Mouse (Mus musculus): ENCODE data around the gene Cep112. TPM values are rescaled to one million over a fixed set of nuclear protein-coding genes. Genes with fewer than 3 reads are reported as not detected.

Gene Cep112
- polyA plus RNA-seq, 1 experiment from 2014 or later, result 9.7 TPM

- Histone ChIP-seq H3K9ac (replicated peaks; ENCODE audit: low read depth, low read length) (no peak overlapping the region), H3K4me2 (ENCODE audit: low read depth, low read length) (peak overlapping the region; percentile 47; the same call in 1 of the 2 replicates), H3K4me3 (ENCODE audit: low read depth, low read length) (no peak overlapping the region; the same call in 1 of the 2 replicates), H3K27me3 (ENCODE audit: control insufficient read depth, insufficient read depth, low read length) (0 out of 2 replicates have a peak, but pooled peaks cover 3% of the 10 kb centered on the region), H3K4me1 (ENCODE audit: control insufficient read depth, insufficient read depth, low read length) (peaks cover 11% of the 10 kb centered on the region; the same call in 1 of the 2 replicates), H3K36me3 (ENCODE audit: control insufficient read depth, insufficient read depth, low read length) (no peaks in the 10 kb centered on the region), H3K9me3 (ENCODE audit: control insufficient read depth, low read length) (no peaks in the 10 kb centered on the region), H3K27ac (ENCODE audit: low read depth, low read length) (no peak overlapping the region)
- WGBS, result 91% methylated on average over 3 of the region's 3 CpGs
- no peak for ATAC-seq (ENCODE audit: low read depth)
Observed at GRCm38 (mm10) chr11:108426086-108426485, 1.1 kb downstream of the Cep112 start.

- Histone ChIP-seq H3K27me3 (ENCODE audit: control insufficient read depth, insufficient read depth, low read length) (0 out of 2 replicates have a peak, but pooled peaks cover 3% of the 10 kb centered on the region), H3K4me3 (ENCODE audit: low read depth, low read length) (no peak overlapping the region), H3K9ac (replicated peaks; ENCODE audit: low read depth, low read length) (no peak overlapping the region), H3K4me2 (ENCODE audit: low read depth, low read length) (no peak overlapping the region), H3K36me3 (ENCODE audit: control insufficient read depth, insufficient read depth, low read length) (no peaks in the 10 kb centered on the region), H3K27ac (ENCODE audit: low read depth, low read length) (no peak overlapping the region), H3K4me1 (ENCODE audit: control insufficient read depth, insufficient read depth, low read length) (peaks cover 11% of the 10 kb centered on the region; the same call in 1 of the 2 replicates), H3K9me3 (ENCODE audit: control insufficient read depth, low read length) (no peaks in the 10 kb centered on the region)
- WGBS, result 72% methylated on average over 6 of the region's 6 CpGs
- no peak for ATAC-seq (ENCODE audit: low read depth)
Observed at GRCm38 (mm10) chr11:108427191-108427590, 2.2 kb downstream of the Cep112 start.

GRCm38 (mm10) chr11:108429076-108429475 lies 4.1 kb downstream of the Cep112 start:
- Histone ChIP-seq H3K4me1 (ENCODE audit: control insufficient read depth, insufficient read depth, low read length) (peaks cover 3% of the 10 kb centered on the region; the same call in 1 of the 2 replicates), H3K27me3 (ENCODE audit: control insufficient read depth, insufficient read depth, low read length) (no peaks in the 10 kb centered on the region), H3K4me2 (ENCODE audit: low read depth, low read length) (no peak overlapping the region), H3K36me3 (ENCODE audit: control insufficient read depth, insufficient read depth, low read length) (no peaks in the 10 kb centered on the region), H3K4me3 (ENCODE audit: low read depth, low read length) (no peak overlapping the region), H3K27ac (ENCODE audit: low read depth, low read length) (no peak overlapping the region), H3K9ac (replicated peaks; ENCODE audit: low read depth, low read length) (no peak overlapping the region), H3K9me3 (ENCODE audit: control insufficient read depth, low read length) (no peaks in the 10 kb centered on the region)
- ATAC-seq (ENCODE audit: low read depth), result no peak
- 91% methylated on average over 2 of the region's 2 CpGs for WGBS

GRCm38 (mm10) chr11:108443893-108444563 lies 19.0 kb downstream of the Cep112 start:
- no peaks in the 10 kb centered on the region for H3K36me3 ChIP-seq (ENCODE audit: control insufficient read depth, insufficient read depth, low read length)
- no peak overlapping the region for H3K27ac ChIP-seq (ENCODE audit: low read depth, low read length)
- 75% methylated on average over 11 of the region's 11 CpGs for WGBS
- ATAC-seq (ENCODE audit: low read depth), result no peak
- no peak overlapping the region for H3K4me3 ChIP-seq (ENCODE audit: low read depth, low read length)
- H3K9ac ChIP-seq (replicated peaks; ENCODE audit: low read depth, low read length), result no peak overlapping the region
- H3K4me1 ChIP-seq (ENCODE audit: control insufficient read depth, insufficient read depth, low read length), result no peaks in the 10 kb centered on the region
- no peak overlapping the region for H3K4me2 ChIP-seq (ENCODE audit: low read depth, low read length)
- no peaks in the 10 kb centered on the region for H3K9me3 ChIP-seq (ENCODE audit: control insufficient read depth, low read length)
- no peaks in the 10 kb centered on the region for H3K27me3 ChIP-seq (ENCODE audit: control insufficient read depth, insufficient read depth, low read length)

- no peaks in the 10 kb centered on the region for H3K36me3 ChIP-seq (ENCODE audit: control insufficient read depth, insufficient read depth, low read length)
- no peak overlapping the region for H3K4me2 ChIP-seq (ENCODE audit: low read depth, low read length)
- H3K9me3 ChIP-seq (ENCODE audit: control insufficient read depth, low read length), result no peaks in the 10 kb centered on the region
- no peak for ATAC-seq (ENCODE audit: low read depth)
- H3K4me1 ChIP-seq (ENCODE audit: control insufficient read depth, insufficient read depth, low read length), result no peaks in the 10 kb centered on the region
- H3K27me3 ChIP-seq (ENCODE audit: control insufficient read depth, insufficient read depth, low read length), result no peaks in the 10 kb centered on the region
- no peak overlapping the region for H3K4me3 ChIP-seq (ENCODE audit: low read depth, low read length)
- no peak overlapping the region for H3K9ac ChIP-seq (replicated peaks; ENCODE audit: low read depth, low read length)
- H3K27ac ChIP-seq (ENCODE audit: low read depth, low read length), result no peak overlapping the region
Observed at GRCm38 (mm10) chr11:108447148-108447547, 22.2 kb downstream of the Cep112 start.

- Histone ChIP-seq H3K4me1 (ENCODE audit: control insufficient read depth, insufficient read depth, low read length) (no peaks in the 10 kb centered on the region), H3K4me3 (ENCODE audit: low read depth, low read length) (no peak overlapping the region), H3K27me3 (ENCODE audit: control insufficient read depth, insufficient read depth, low read length) (no peaks in the 10 kb centered on the region), H3K27ac (ENCODE audit: low read depth, low read length) (no peak overlapping the region), H3K4me2 (ENCODE audit: low read depth, low read length) (no peak overlapping the region), H3K9ac (replicated peaks; ENCODE audit: low read depth, low read length) (no peak overlapping the region), H3K9me3 (ENCODE audit: control insufficient read depth, low read length) (no peaks in the 10 kb centered on the region), H3K36me3 (ENCODE audit: control insufficient read depth, insufficient read depth, low read length) (no peaks in the 10 kb centered on the region)
- no peak for ATAC-seq (ENCODE audit: low read depth)
- WGBS, result 28% methylated on average over 3 of the region's 3 CpGs
Observed at GRCm38 (mm10) chr11:108449811-108450210, 24.8 kb downstream of the Cep112 start.

GRCm38 (mm10) chr11:108459599-108459998 lies 34.6 kb downstream of the Cep112 start:
- ATAC-seq (ENCODE audit: low read depth), result no peak
- Histone ChIP-seq H3K4me1 (ENCODE audit: control insufficient read depth, insufficient read depth, low read length) (no peaks in the 10 kb centered on the region), H3K4me3 (ENCODE audit: low read depth, low read length) (no peak overlapping the region), H3K27me3 (ENCODE audit: control insufficient read depth, insufficient read depth, low read length) (no peaks in the 10 kb centered on the region), H3K4me2 (ENCODE audit: low read depth, low read length) (no peak overlapping the region), H3K9me3 (ENCODE audit: control insufficient read depth, low read length) (no peaks in the 10 kb centered on the region), H3K27ac (ENCODE audit: low read depth, low read length) (no peak overlapping the region), H3K9ac (replicated peaks; ENCODE audit: low read depth, low read length) (no peak overlapping the region), H3K36me3 (ENCODE audit: control insufficient read depth, insufficient read depth, low read length) (no peaks in the 10 kb centered on the region)
- WGBS, result 90% methylated on average over 3 of the region's 3 CpGs

- Histone ChIP-seq H3K4me1 (ENCODE audit: control insufficient read depth, insufficient read depth, low read length) (no peaks in the 10 kb centered on the region), H3K4me3 (ENCODE audit: low read depth, low read length) (no peak overlapping the region), H3K4me2 (ENCODE audit: low read depth, low read length) (no peak overlapping the region), H3K27ac (ENCODE audit: low read depth, low read length) (no peak overlapping the region), H3K9me3 (ENCODE audit: control insufficient read depth, low read length) (no peaks in the 10 kb centered on the region), H3K27me3 (ENCODE audit: control insufficient read depth, insufficient read depth, low read length) (no peaks in the 10 kb centered on the region), H3K9ac (replicated peaks; ENCODE audit: low read depth, low read length) (no peak overlapping the region), H3K36me3 (ENCODE audit: control insufficient read depth, insufficient read depth, low read length) (no peaks in the 10 kb centered on the region)
- no peak for ATAC-seq (ENCODE audit: low read depth)
- WGBS, result 44% methylated on average over 8 of the region's 8 CpGs
Observed at GRCm38 (mm10) chr11:108464138-108464537, 39.1 kb downstream of the Cep112 start.

GRCm38 (mm10) chr11:108464715-108465301 lies 39.8 kb downstream of the Cep112 start:
- ATAC-seq (ENCODE audit: low read depth), result no peak
- Histone ChIP-seq H3K9ac (replicated peaks; ENCODE audit: low read depth, low read length) (no peak overlapping the region), H3K9me3 (ENCODE audit: control insufficient read depth, low read length) (no peaks in the 10 kb centered on the region), H3K4me2 (ENCODE audit: low read depth, low read length) (no peak overlapping the region), H3K27ac (ENCODE audit: low read depth, low read length) (no peak overlapping the region), H3K27me3 (ENCODE audit: control insufficient read depth, insufficient read depth, low read length) (no peaks in the 10 kb centered on the region), H3K36me3 (ENCODE audit: control insufficient read depth, insufficient read depth, low read length) (no peaks in the 10 kb centered on the region), H3K4me1 (ENCODE audit: control insufficient read depth, insufficient read depth, low read length) (no peaks in the 10 kb centered on the region), H3K4me3 (ENCODE audit: low read depth, low read length) (no peak overlapping the region)
- whole genome bisulfite sequencing, result 32% methylated on average over 4 of the region's 4 CpGs
